13 mouse cellular contexts compared by ENCODE assay signal in the genomic region with DNA sequence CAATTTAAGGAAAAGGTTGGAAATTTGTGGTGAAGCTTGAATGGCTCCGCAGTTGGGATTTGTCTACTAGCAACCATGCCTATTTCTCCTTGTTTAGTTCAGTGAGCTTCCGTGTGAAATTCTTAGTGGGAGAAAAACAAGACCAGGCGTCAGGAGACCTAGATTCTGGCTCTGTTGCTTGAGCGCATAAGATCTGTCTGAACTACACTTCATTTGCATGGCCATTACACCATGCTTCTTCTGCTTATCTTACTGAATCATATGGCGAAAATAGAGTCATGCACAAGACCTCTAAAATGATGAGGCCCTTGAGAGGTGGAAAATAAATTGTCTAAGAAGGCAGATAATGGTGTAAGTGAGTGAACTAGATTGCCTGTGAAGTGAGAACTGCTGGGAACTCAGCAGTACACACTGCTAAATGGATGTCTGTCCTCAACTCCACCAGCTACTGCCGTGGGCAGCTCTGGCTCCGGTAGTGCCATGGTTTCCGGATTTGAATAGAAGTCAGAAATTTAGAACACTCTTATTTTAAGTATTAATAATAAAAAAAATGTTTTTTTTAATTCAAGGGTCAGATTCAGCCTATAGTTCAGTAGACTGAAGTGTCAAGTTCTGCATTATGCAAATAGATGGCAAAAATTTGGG. TPM values are rescaled to one million over a fixed set of nuclear protein-coding genes. Genes with fewer than 3 reads are reported as not detected.
A peak's percentile ranks its signal among the peaks of the same experiment; 100 is the strongest.
DNase-seq lines count a peak whose midpoint lies in the region; ATAC-seq lines count a peak whose summit lies in the region.
"Had no signal": no experiment of that assay in that cellular context is flagged by ENCODE, and none has a peak within 500 bp of the region (broad histone marks: within the 10 kb centered on the region; RNA-seq: fewer than 3 reads in every experiment).

No protein-coding gene starts in this region.

- H3K27ac ChIP-seq in hindbrain, embryonic 10.5 days: peak overlapping the region; percentile 100
- H3K27ac ChIP-seq in hindbrain, embryonic 11.5 days (ENCODE audit: low read depth, low read length): no peak overlapping the region
- H3K27ac ChIP-seq in neural tube, embryonic 15.5 days (replicated peaks): 0 out of 2 replicates have a peak overlapping the region, but pooled peaks have one; percentile 99

- no peak for DNase-seq in hindbrain, embryonic 10.5 days (ENCODE audit: low spot score)
- no peak for DNase-seq in hindbrain, embryonic 11.5 days (ENCODE audit: low spot score)
- DNase-seq in neural tube, embryonic 10.5 days (ENCODE audit: extremely low spot score, low spot score): no peak
- DNase-seq in induced T-regulatory cell, adult 2 months (ENCODE audit: low read depth): peak; percentile 39
- DNase-seq in adrenal gland, postnatal 10 days: no peak
- DNase-seq in heart, adult 9 months (ENCODE audit: low spot score in 2 of 2): no peak
- DNase-seq in urinary bladder, postnatal 4 days (ENCODE audit: low spot score in 2 of 2): no peak
- DNase-seq: kidney, adult 18-20 months; thymus, postnatal 25 days had no signal

- H3K9me3 ChIP-seq in hindbrain, embryonic 10.5 days: no peaks in the 10 kb centered on the region
- H3K9me3 ChIP-seq in hindbrain, embryonic 11.5 days (ENCODE audit: control insufficient read depth, low read length): no peaks in the 10 kb centered on the region
- no peaks in the 10 kb centered on the region for H3K9me3 ChIP-seq in neural tube, embryonic 15.5 days (replicated peaks)
- H3K9me3 ChIP-seq: megakaryocyte, embryonic 14.5 days had no signal

- no peak for ATAC-seq in hindbrain, embryonic 11.5 days (ENCODE audit: low FRiP score)
- ATAC-seq in neural tube, embryonic 15.5 days (ENCODE audit: low FRiP score): no peak

- H3K9ac ChIP-seq in hindbrain, embryonic 11.5 days (ENCODE audit: low read depth, low read length): no peak overlapping the region
- H3K9ac ChIP-seq in neural tube, embryonic 15.5 days (replicated peaks): no peak overlapping the region

- H3K4me2 ChIP-seq in hindbrain, embryonic 11.5 days (replicated peaks; ENCODE audit: low read depth, low read length): no peak overlapping the region
- H3K4me2 ChIP-seq in neural tube, embryonic 15.5 days: no peak overlapping the region

- peaks cover 64% of the 10 kb centered on the region for H3K4me1 ChIP-seq in hindbrain, embryonic 10.5 days (replicated peaks)
- H3K4me1 ChIP-seq in hindbrain, embryonic 11.5 days (replicated peaks; ENCODE audit: control insufficient read depth, insufficient read depth, low read length): peaks cover 8% of the 10 kb centered on the region
- peaks cover 44% of the 10 kb centered on the region for H3K4me1 ChIP-seq in neural tube, embryonic 15.5 days

- H3K4me3 ChIP-seq in hindbrain, embryonic 10.5 days: no peak overlapping the region
- no peak overlapping the region for H3K4me3 ChIP-seq in hindbrain, embryonic 11.5 days (ENCODE audit: low read depth, low read length)
- no peak overlapping the region for H3K4me3 ChIP-seq in neural tube, embryonic 15.5 days (replicated peaks)

- H3K36me3 ChIP-seq in hindbrain, embryonic 10.5 days: peaks cover 5% of the 10 kb centered on the region; the same call in 1 of the 2 replicates
- H3K36me3 ChIP-seq in hindbrain, embryonic 11.5 days (ENCODE audit: control insufficient read depth, insufficient read depth, low read length): no peaks in the 10 kb centered on the region
- no peaks in the 10 kb centered on the region for H3K36me3 ChIP-seq in neural tube, embryonic 15.5 days

- no peaks in the 10 kb centered on the region for H3K27me3 ChIP-seq in hindbrain, embryonic 10.5 days (ENCODE audit: insufficient read depth, poor library complexity, severe bottlenecking)
- H3K27me3 ChIP-seq in hindbrain, embryonic 11.5 days (ENCODE audit: control insufficient read depth, insufficient read depth, low read length): no peaks in the 10 kb centered on the region
- H3K27me3 ChIP-seq in neural tube, embryonic 15.5 days (replicated peaks): no peaks in the 10 kb centered on the region
- H3K27me3 ChIP-seq: megakaryocyte, embryonic 14.5 days had no signal

- WGBS in hindbrain, embryonic 10.5 days: 92% methylated on average over 8 of the region's 8 CpGs
- 90% methylated on average over 8 of the region's 8 CpGs for WGBS in hindbrain, embryonic 11.5 days
- WGBS in neural tube, embryonic 15.5 days: 87% methylated on average over 8 of the region's 8 CpGs

RNA-seq across cellular contexts. Expression of a gene that starts 1.2 kb away (rescaled TPM):
- polyA plus RNA-seq in hindbrain, embryonic 10.5 days (2016; fragmentation: Nextera tagmentation; extraction: Ambion mirVana): 74.3 and 83.6 TPM in 2 replicates
- polyA plus RNA-seq in hindbrain, embryonic 11.5 days (2014; fragmentation: Nextera tagmentation; extraction: Ambion mirVana): 55.3 and 67.1 TPM in 2 replicates
- polyA plus RNA-seq in neural tube, embryonic 15.5 days (2015; fragmentation: Nextera tagmentation; extraction: Ambion mirVana): 25.3 and 28.6 TPM in 2 replicates
- total RNA-seq in adrenal gland, postnatal 10 days (2021): 10 to 100 TPM; 54.6 to 59.2 TPM

RNA-seq across cellular contexts. Expression of a gene that starts 6.2 kb away (rescaled TPM):
- polyA plus RNA-seq in hindbrain, embryonic 10.5 days (2016; fragmentation: Nextera tagmentation; extraction: Ambion mirVana): 0.80 and 1.0 TPM in 2 replicates
- polyA plus RNA-seq in hindbrain, embryonic 11.5 days (2014; fragmentation: Nextera tagmentation; extraction: Ambion mirVana): 0.50 and 1.6 TPM in 2 replicates
- polyA plus RNA-seq in neural tube, embryonic 15.5 days (2015; fragmentation: Nextera tagmentation; extraction: Ambion mirVana): 0.88 and 1.4 TPM in 2 replicates
- total RNA-seq in adrenal gland, postnatal 10 days (2021): 1 to 10 TPM; 4.8 to 7.0 TPM

RNA-seq across cellular contexts. Expression of a gene that starts 20.6 kb away (rescaled TPM):
- not detected in 2 replicates for polyA plus RNA-seq in hindbrain, embryonic 10.5 days (2016; fragmentation: Nextera tagmentation; extraction: Ambion mirVana)
- not detected in 2 replicates for polyA plus RNA-seq in hindbrain, embryonic 11.5 days (2014; fragmentation: Nextera tagmentation; extraction: Ambion mirVana)
- polyA plus RNA-seq in neural tube, embryonic 15.5 days (2015; fragmentation: Nextera tagmentation; extraction: Ambion mirVana): not detected in 2 replicates
- not detected for total RNA-seq in adrenal gland, postnatal 10 days (2021)
- total RNA-seq: left cerebral cortex, adult 8-10 months had no signal
- polyA plus RNA-seq: spleen, adult 2 months had no signal

RNA-seq across cellular contexts. Expression of a gene that starts 37.2 kb away (rescaled TPM):
- 100 and 106 TPM in 2 replicates for polyA plus RNA-seq in hindbrain, embryonic 10.5 days (2016; fragmentation: Nextera tagmentation; extraction: Ambion mirVana)
- 58.5 and 58.8 TPM in 2 replicates for polyA plus RNA-seq in hindbrain, embryonic 11.5 days (2014; fragmentation: Nextera tagmentation; extraction: Ambion mirVana)
- 71.3 and 82.7 TPM in 2 replicates for polyA plus RNA-seq in neural tube, embryonic 15.5 days (2015; fragmentation: Nextera tagmentation; extraction: Ambion mirVana)
- total RNA-seq in adrenal gland, postnatal 10 days (2021): 10 to 100 TPM; 60.8 to 78.7 TPM
